Mouse (Mus musculus) layer of hippocampus, adult 11-12 months (tissue): ENCODE results near the gene Pkdcc.
A peak's percentile ranks its signal among the peaks of the same experiment; 100 is the strongest.

Experiments used
- DNase-seq: peaks from one replicate; pipeline ENCODE4 v3.0.0; 2022; ENCODE audit warnings: low spot score

The Pkdcc gene

DNA sequence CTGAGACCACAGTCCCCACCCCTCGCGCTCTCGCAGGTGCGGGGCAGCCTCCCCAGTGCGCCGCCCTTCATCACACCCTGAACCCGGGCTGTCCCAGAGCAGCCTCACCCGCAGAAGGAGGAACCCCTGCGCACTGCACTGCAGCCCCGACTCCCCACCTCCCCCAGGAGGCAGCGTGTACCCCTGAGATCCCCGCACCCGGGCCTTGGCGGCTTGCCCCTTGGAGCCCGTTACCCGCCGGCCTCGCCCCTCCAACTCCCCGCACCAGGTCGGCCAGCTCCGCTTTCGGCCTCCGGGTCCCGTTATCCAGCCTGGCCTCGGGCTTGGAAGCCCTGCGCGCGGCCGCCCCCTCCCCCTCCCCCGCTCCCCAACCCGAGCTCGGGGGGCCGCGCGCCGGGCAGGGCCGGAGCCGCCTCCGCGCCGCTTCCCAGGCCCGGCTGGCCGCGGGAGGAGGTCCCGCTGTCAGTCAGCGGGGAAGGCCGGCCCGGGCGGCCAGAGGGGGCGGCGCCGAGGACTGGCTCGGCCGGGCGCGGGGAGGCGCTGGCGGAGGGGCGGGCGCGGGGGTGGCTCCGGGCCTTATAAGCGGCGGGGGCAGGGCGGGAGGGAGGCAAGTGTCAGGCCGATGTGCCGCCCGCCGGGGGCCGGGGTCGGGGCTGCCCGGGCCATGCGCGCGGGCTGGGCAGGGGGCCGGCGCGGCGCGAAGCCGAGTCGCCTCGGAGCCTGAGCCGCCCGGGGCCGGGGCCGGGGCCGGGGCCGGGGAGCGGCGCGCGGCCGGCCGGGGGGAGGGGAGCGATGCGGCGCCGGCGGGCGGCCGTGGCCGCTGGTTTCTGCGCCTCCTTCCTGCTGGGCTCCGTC lies at the start of gene Pkdcc:
Gene Pkdcc, plus strand, starts transcription at position 619 of the 855 bp plus-strand sequence.
- DNase-seq = peak; percentile 75

DNA sequence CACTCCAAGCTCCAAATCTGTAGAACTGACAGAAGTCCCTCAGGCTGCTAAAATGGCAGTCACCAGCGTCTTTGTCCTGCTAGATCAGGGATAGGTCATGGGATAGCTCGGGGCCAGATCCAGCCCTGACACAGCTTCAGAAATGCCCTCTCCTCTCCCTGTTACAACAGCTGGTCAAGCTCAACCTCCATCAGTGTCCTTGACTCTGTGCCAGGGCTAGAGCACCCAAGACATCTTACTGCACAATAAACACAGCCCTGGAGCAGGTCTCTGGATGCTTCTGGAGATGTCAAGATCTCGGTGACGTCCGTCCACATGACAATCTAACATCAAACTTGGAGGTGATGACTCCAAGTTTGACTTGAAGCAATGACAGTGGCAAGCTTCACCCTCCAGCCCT lies 48.9 kb upstream of the Pkdcc start:
- DNase-seq = no peak

DNA sequence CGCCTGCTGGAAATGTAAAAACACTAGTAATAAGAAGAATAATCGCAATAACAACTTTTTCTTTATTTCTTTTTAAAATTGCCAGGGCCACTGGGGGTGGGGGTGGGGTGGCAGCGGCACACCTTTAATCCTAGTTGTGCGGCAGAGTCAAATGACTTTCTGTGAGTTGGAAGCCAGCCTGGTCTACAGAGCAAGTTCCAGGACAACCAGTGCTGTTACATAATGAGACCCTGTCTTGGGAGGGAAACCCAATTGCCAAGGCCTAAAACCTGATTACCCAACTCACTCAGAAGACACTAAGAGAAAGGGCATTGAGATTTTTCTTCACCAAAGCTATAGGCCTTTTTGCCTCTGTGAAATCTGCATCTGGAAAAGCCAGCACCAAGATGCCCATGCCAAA lies 38.9 kb upstream of the Pkdcc start:
- no peak for DNase-seq

DNA sequence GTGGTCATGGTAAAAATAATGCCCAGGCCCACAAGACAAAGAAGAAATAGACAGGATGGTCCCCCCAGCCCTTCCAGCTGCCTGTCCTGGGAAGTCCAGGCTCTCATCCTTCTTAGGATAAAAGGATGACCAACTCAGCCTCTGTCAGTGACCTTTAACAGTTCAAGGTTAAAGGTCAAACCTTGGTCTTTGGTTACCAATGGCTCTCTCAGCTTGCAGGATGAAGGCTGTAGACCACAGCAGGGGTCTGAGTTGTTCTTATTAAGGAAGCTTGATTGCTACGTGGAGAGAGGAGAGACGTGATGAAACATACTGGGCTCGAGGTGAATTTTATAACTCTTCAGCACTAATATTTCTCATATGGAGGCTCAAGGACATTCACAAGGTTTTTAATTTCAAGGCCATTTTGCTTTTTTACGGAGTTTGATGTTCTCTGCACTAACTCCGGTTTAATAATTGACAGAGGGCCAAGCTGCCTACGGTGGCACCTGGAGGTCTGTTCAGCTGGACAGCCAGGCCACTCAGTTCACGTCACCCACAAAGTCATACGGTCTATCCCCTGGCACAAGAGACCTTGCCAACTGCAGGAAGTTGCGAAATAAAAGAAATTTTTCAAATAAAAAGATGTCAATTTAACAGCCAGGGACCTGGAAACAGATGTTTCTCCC lies 36.5 kb upstream of the Pkdcc start:
- DNase-seq = no peak

DNA sequence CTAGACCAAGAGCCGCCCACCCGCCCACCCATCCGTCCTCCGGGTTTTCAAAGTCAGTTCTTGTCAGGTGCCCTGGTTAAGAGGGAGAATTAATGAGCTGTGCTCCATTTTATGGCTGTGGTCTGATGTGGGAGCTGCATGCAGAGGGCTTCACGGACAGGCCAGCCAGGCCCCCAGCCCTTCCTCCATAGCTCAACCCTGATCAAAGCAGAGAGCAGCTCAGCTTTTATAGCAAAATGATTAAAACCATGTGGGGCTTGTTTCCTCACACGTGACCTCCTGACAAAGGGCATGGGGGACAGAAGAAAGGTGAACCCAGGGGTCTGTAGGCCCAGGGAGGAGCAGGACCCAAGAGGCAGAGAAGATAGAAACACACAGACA lies 36.0 kb upstream of the Pkdcc start:
- DNase-seq = no peak

DNA sequence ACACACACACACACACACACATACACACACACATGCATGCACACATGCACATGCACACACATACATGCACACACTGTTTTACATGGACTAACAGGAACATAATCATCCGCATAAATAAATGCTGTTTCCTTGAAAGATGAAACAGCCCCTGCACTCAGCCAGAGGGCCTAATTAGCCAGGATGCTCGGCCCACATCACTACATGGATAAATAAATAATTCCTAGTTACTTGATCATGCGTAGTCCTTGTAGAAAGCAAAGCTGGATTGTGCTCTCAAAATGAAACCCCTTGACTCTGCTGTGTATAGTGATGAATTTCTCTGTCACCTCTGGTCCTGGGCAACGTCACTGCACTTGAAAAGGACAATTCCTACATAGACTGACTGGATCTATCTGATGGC lies 35.5 kb upstream of the Pkdcc start:
- no peak for DNase-seq

DNA sequence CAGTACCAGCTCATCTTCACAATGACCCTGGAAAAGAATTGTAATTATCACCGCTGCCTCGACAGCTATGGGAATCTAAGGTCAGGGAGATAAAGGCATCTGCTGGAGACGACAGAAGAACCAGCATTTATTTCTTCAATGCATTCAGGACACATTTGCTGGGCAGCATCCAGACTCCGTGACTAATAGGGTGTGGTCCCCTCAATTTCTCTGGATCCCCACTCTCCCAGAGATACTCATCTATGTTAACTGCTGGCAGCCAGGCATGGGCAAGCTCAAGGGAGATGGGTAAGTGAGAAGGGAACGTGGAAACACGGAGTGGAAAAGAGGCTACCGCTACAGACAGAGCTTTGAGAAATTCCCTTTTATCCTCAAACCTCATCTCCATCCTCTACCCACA lies 34.0 kb upstream of the Pkdcc start:
- no peak for DNase-seq

DNA sequence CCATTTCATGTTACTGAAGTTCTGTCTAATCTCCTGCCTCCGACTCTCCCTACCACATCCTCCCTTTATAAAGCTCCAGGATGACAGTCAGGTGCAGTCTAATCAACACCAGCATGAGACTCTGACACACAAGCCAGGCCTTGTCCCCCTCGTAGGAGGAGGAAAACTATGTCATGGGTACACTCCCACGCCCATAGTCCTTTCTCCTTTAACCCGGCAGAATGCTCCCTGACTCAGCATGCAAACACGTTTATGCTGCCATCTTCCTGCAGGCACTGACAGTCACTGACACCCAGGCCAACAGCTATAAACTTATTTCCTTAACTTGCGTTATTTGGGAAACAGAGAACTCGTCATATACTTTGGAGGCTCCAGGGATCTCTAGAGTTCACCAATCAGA lies 33.5 kb upstream of the Pkdcc start:
- no peak for DNase-seq

DNA sequence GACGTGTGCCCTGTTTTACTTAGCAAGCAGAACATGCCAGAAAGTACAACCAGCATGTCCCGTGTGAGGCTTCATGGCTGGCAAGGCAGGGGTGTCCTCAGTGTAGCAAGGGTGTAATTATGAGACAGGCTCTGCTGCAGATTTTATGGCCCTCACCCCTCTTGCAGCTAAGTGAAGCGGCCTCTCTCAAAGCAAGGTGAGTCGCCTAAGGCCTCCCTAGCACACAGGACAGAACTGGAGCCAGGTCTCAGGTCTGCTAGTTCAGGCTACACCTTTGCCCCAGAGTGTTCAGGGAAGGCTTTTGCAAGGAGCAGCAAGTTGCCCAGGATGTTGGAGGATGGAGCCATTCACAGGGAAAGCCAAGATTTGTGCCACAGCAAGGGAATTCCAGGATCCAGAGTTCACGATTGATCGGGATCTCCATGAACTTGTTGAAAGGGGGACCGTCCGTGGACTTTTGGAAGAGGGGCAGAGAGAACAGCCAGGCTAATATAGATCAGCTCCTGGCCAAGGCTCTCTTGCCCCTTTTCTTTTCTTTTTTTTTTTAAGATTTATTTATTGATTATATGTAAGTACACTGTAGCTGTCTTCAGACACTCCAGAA lies 32.9 kb upstream of the Pkdcc start:
- no peak for DNase-seq

DNA sequence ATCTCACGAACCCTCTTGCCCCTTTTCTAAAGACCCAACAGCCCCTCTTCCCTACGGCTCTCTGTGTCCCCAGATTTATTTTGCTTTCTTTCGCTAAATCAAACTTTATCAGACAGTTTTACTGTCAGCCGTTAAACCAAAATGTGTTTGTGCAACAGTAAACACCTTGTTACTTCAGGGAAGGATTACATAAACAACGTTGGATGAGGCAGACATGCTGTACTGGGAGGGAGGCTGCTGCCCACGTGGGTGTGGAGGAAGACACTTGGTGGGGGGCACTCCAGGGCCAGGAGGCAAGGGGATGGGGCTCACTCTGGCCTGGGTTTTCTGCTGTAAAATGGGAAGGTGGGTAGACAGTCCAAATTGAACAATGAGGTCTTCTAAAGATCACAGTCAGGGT lies 32.3 kb upstream of the Pkdcc start:
- DNase-seq = no peak

DNA sequence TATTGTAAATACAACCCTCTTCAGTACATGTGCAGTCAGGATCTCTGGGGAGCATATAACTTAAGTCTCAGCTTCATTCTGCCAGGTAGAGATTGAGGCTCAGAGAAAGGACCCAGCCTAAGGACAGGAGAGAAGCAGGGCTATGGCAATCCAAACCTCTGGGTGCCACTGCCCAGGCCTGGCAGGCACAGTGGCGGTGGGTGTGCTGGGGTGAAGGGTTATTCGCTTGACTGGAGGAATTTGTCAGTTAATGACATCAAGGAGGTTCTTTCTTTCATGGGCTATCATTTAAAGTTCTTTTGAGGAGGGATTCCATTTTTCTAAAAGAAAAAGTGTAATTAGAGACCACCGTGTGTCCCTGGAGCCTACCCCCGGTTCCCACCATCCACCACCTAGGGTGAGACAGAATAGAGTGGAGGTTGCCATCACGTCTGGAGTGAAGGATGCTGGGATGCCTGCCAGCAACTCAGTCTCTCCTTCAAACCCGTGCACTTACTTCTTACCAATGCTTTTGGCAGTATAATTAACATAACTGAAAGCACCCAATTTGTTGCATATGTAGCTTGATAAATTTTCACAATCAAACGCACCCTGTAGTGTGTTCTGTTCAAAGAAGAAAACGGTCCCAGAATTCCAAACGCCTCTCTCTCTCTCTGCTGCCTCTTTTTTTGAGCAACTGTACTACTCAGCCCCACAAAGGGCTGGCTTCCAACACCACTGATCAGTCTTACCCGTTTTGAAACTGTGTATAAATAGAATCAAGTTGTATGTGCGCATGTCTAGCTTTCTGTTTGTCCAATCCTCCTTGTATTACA lies 27.1 kb upstream of the Pkdcc start:
- no peak for DNase-seq

DNA sequence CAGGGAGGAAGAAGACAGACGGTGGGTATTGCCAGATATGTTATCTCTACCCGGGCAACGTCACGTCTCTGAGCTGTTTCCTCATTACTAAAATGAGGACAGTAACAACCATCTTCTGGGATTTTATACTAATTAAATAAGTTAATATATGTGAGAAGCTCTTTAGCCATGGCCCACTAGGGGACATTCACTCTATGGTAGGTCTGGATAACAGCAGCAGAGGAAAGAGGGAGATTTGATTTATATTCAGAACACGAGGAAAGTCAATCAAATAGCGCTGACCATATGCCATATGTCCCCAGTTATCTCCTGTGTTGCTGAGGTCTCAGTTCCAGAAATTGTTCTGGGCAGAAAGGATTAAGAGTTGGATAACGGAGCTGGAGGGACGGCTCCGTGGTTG lies 24.3 kb upstream of the Pkdcc start:
- DNase-seq = no peak

DNA sequence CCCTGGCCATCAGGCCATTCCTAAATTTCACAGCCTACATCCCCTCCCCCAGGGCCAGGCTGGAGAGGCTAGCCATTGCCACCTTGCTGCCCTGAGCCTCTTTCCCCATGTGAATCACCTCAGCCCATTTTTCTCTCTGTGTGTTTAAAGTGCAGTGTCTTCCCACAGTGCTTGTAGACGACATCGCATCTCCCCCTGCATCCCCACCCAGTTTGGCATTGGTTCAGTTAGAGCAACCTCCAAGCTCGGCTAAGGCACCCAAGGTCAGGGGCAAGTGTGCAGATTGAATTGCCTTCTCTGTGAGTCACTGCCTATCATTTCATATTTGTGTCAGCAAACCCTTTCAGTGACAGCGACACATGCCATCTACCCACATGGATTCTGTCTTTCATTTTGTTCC lies 20.6 kb upstream of the Pkdcc start:
- no peak for DNase-seq

DNA sequence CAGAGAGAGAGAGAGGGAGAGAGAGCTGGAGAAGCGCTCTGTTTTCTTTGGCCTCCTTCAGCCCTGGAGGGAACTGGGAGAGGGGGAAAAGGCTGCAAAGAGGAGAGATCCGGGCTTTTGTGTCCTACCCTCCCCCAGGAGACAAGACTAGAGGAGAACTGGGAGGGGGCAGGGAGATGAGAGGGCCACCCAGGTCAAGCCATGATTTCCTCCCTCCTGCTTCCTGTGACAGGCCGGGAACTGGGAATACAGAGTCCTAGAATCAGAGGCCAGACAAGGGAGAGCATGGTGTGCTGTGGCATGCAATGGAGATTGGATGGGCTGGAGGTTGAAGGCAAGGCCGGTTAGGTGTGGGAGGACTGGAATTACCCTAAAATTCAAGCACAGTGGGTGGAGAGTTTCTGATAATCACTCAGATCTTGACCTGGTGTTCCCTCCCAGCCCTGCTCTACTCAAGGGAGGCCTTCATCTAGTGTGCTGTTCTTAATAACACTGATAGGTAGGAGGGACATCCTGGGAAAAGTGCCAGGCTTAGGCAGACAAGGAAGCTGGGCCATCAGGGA lies 17.6 kb upstream of the Pkdcc start:
- no peak for DNase-seq

DNA sequence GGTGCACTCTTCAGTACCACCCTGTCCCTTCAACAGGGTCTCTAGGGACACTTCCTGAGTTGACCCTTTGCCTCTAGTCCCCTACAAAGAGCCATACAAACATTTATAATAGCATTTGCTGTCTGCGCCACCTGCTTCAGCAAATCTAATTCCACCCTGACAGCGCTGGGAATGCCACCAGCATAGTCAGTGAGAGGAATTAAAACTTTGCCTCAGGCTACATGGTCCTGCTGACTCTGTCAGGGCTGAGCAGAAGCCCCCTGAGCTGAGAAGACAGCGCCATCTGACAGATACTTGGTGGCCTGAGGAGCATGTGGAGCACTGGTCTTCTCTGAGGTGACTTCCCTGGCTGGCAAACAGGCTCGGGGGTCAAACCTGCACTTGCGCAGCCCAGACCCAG lies 14.6 kb upstream of the Pkdcc start:
- DNase-seq = no peak

DNA sequence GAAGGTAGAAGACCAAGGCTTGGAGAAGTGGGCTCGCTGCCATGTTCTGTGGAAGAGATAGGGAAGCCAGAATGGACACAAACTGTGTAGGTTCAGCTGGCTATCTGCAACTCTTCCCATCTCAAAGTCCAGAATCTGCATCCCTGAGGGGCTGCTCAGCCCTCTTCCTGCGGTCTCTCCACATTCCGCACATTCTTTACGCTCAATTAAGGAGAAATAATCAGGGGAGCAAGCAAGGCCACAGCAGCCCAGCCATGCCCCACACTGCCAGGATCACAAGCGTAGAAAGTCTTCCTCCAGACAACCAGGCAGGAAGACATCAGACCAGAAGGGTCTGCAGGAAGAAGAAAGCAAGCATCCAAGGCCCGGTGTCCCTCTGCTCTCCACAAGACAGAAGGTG lies 13.8 kb upstream of the Pkdcc start:
- no peak for DNase-seq

DNA sequence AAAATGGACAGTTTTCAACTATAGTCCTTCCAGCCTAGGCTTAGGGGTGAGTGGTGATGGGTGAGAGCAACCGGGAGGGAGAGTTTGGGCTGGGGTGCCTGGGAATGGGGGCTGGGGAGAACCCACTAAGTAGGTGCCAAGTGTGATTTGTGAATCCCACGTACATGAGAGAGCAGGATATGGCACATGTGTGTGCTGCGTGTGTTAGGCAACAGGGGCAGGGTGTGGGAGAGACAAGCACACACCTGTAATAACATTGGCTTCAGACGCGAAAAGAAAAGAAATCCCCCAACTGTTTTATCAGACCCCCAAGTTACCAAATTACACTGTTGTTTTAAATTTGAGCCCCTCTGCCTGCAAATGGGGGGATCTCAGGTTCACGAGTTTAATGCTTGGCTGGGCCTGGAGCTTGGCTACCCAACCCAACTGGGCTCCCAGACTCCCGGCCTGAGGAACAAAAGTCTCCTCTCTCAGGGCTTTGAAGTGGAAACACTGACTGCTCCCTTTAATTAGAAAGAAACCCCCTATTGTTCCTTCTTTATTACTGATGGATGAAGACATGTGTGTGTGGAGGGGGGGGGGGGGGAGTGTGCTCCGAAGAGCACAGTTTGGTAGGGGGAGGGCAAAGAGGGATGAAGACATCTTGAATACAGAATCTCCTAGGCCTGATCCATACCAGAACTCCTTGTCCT lies 11.3 kb upstream of the Pkdcc start:
- DNase-seq = no peak

DNA sequence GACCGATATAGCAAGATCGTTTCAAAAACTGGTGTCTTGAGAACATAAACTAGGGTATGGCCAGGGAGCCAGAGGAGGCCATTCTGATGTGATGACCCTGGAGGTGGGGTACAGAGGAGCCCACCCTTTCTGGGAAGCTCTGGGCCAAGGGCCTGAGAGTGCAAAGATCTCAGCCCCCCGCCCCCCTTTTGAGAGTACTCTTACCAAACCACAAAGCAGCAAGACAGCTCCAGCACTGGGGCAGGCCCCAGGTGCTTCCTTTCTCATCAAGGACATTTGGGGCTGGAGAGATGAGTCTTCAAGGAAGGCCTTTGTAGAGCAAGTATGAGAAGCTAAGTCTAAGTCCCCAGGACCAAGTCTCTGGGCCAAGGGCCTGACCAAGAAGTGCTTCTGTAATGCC lies 7.8 kb upstream of the Pkdcc start:
- no peak for DNase-seq

DNA sequence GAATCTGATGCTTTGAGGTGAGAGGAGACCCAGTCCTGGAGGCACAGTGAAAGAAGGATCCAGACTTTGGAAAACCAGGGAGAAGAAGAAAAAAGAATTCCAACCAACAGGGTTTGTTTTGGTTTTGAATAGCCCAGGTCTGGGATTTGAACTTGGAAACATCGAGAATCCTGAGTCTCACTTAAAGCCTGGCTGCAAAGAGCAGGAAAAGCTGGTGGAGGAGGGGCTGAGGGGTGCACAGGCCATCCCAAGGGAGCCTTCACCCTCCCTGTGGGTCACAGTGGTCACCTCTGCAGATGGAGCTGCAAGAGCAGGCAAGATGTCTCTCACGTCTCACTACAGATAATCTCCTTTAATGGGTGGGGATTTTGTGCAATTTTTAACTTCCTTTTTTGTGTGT lies 6.6 kb upstream of the Pkdcc start:
- DNase-seq = no peak

DNA sequence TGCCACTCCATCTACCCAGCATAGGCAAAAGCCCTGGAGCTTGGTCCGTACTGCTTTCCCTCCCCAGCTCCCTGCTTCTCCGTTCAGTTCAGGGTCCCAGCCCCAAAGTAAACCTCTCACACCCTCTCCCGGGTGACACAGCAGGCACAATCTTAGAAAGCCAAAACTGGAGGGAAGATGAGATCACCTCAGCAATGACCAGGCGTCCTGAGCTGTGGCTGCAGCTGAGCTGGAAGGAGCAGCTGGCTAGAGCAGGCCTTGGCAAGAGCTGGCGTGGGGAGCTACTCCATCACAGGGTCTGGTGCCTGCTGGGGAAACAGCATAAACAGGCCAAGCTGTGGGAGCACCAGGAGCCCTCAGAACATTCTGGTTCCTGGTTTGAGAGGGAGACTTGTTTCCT lies 4.6 kb upstream of the Pkdcc start:
- no peak for DNase-seq

DNA sequence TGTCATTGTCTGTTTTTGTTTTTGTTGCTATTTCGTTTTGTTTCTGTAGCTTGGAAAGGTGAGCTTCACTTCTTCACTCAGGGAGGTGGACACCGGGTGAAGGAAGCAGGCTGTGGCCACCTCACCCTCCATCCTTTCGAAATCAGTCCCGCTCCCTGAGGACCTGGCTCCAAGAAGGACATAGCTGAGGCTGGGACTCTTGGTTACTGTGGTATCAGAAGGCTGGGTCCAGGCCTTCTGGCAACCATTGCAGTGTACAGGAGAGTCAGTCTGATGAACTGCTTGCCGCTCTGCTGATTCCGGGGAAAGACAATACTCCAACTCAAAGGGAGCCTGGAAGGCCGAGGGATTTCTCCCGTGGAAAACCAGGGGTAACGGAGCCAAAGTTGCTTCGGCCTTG lies 3.9 kb upstream of the Pkdcc start:
- DNase-seq = no peak

DNA sequence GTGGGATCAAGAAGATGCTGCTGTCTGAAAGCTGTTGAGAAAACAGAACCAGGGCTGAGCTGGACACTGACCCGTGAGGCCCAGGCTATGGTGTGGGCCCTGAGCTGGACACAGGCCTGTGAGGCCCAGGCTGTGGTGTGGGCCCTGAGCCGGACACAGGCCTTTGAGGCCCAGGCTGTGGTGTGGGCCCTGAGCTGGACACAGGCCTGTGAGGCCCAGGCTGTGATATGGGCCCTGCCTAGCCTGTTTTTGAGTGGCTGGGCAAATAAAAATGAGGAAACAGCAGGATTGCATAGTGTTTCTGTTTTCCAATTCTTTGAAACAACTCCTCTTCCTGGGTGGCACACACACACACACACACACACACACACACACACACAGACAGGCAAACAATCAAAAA lies 2.7 kb upstream of the Pkdcc start:
- DNase-seq = no peak
